ENCODE assay signal across 13 mouse cellular contexts in genomic region chr3:53598153-53598800, GRCm38 (mm10). TPM values are rescaled to one million over a fixed set of nuclear protein-coding genes. Genes with fewer than 3 reads are reported as not detected.
DNase-seq lines count a peak whose midpoint lies in the region; TF ChIP-seq lines count a peak whose summit lies in the region.
"Had no signal": no experiment of that assay in that cellular context is flagged by ENCODE, and none has a peak within 500 bp of the region (broad histone marks: within the 10 kb centered on the region; RNA-seq: fewer than 3 reads in every experiment).

No protein-coding gene starts in this region.

- H3K9ac ChIP-seq in ES-Bruce4 (ENCODE audit: low read depth, poor library complexity, severe bottlenecking), result no peak overlapping the region
- H3K9ac ChIP-seq: midbrain, embryonic 13.5 days had no signal

- DNase-seq in ES-CJ7 (ENCODE audit: low read depth, low spot score), result peak; percentile 89
- peak; percentile 49 for DNase-seq in forelimb bud, embryonic 11.5 days (ENCODE audit: low read depth, low spot score)
- DNase-seq in kidney, postnatal 14 days, result peak; percentile 54
- no peak for DNase-seq in right cerebral cortex, adult 18-20 months
- DNase-seq in thymus, postnatal 0 days (ENCODE audit: low spot score), result no peak
- DNase-seq in adrenal gland, postnatal 14 days, result no peak
- DNase-seq in thymus, adult 18-20 months, result no peak
- DNase-seq: adrenal gland, postnatal 25 days; cerebellum, adult 2 months had no signal

- no peak for TF ChIP-seq POLR2A in ES-Bruce4 (IDR thresholded peaks at IDR 0.05; ENCODE audit: insufficient read depth, low read length)

- TF ChIP-seq CTCF in ES-Bruce4 (IDR thresholded peaks at IDR 0.05; ENCODE audit: low read depth, low read length), result no peak

- H3K27ac ChIP-seq in ES-Bruce4 (ENCODE audit: insufficient read depth, low read length), result peak overlapping the region; percentile 81
- H3K27ac ChIP-seq: midbrain, embryonic 13.5 days had no signal

- H3K9me3 ChIP-seq in ES-Bruce4 (replicated peaks; ENCODE audit: control insufficient read depth, insufficient read depth, low read length, poor library complexity, severe bottlenecking), result peaks cover 2% of the 10 kb centered on the region; the same call in 1 of the 2 replicates
- H3K9me3 ChIP-seq: midbrain, embryonic 13.5 days had no signal

- no peaks in the 10 kb centered on the region for H3K27me3 ChIP-seq in ES-Bruce4 (ENCODE audit: control insufficient read depth, insufficient read depth, low read length, poor library complexity, severe bottlenecking)
- H3K27me3 ChIP-seq: midbrain, embryonic 13.5 days had no signal

- H3K4me3 ChIP-seq in ES-Bruce4 (ENCODE audit: low read depth, low read length), result no peak overlapping the region
- H3K4me3 ChIP-seq: midbrain, embryonic 13.5 days had no signal

- peak; percentile 99 for TF ChIP-seq EP300 in ES-Bruce4 (IDR thresholded peaks at IDR 0.05; ENCODE audit: insufficient read depth, low read depth, low read length)

- H3K36me3 ChIP-seq in ES-Bruce4 (ENCODE audit: control insufficient read depth, insufficient read depth, low read length, poor library complexity, severe bottlenecking), result no peaks in the 10 kb centered on the region
- H3K36me3 ChIP-seq: midbrain, embryonic 13.5 days had no signal

- peaks cover 6% of the 10 kb centered on the region for H3K4me1 ChIP-seq in ES-Bruce4 (ENCODE audit: control insufficient read depth, insufficient read depth, low read length)

RNA-seq across cellular contexts. Expression of gene Frem2, which starts 58.9 kb away (rescaled TPM):
- polyA plus RNA-seq in ES-Bruce4 (2011; ENCODE audit: insufficient read depth, insufficient read length, low read depth, missing spikeins), result 29.2 and 30.3 TPM in 2 replicates
- 2.5 and 2.6 TPM in 2 replicates for polyA plus RNA-seq in thymus, postnatal 0 days (2015; fragmentation: Nextera tagmentation; extraction: Ambion mirVana)
- 0.68 and 1.9 TPM in 2 replicates for total RNA-seq in adrenal gland, postnatal 14 days (2021)
- total RNA-seq: granulocyte monocyte progenitor cell, adult 5-6 weeks; neutrophil, adult 5-6 weeks had no signal

Comparison
In these comparisons a context has a peak if more than half of its experiments do, and no peak if none do; other contexts are left out.
1. DNase-seq: peak in ES-CJ7 (single experiment), forelimb bud, embryonic 11.5 days (single experiment) and kidney, postnatal 14 days (single experiment); none in right cerebral cortex, adult 18-20 months (single experiment), thymus, postnatal 0 days (single experiment), adrenal gland, postnatal 14 days (single experiment) and thymus, adult 18-20 months (0 of 2).